Mouse (Mus musculus) inflammation-experienced regulatory T-cells, adult 6 months (primary cell): Measurements from ENCODE around the gene Rad51b. TPM values are rescaled to one million over a fixed set of nuclear protein-coding genes. Genes with fewer than 3 reads are reported as not detected.

Experiments used
- ATAC-seq: one replicate; pipeline ENCODE4 v1.8.0; 2017
- polyA plus RNA-seq, 3 experiments: library from polyadenylated mRNA; unstranded; fragments of 100-300 nt; shearing (Covaris generic); gene quantifications; one replicate each; pipeline ENCODE4 v1.2.1; 2017

The Rad51b gene
- polyA plus RNA-seq, 3 experiments from 2014 or later, result 1.2 to 4.0 (median 3.4) TPM

GRCm38 (mm10) chr12:79846247-79847151, 549.4 kb downstream of the Rad51b start:
- no peak for ATAC-seq

- ATAC-seq, result no peak
These were observed 551.5 kb downstream of the Rad51b start for GRCm38 (mm10) chr12:79848539-79848938.

GRCm38 (mm10) chr12:79850021-79850420, 552.9 kb downstream of the Rad51b start:
- ATAC-seq, result no peak

GRCm38 (mm10) chr12:79851898-79852297, 554.8 kb downstream of the Rad51b start:
- no peak for ATAC-seq

GRCm38 (mm10) chr12:79852606-79853005, 555.5 kb downstream of the Rad51b start:
- ATAC-seq, result no peak

GRCm38 (mm10) chr12:79853901-79854490, 556.9 kb downstream of the Rad51b start:
- no peak for ATAC-seq

- peak; percentile 61 for ATAC-seq
These were observed 557.4 kb downstream of the Rad51b start for GRCm38 (mm10) chr12:79854507-79854906.

- ATAC-seq, result no peak
These were observed 559.2 kb downstream of the Rad51b start for GRCm38 (mm10) chr12:79856116-79856909.

- ATAC-seq, result no peak
These were observed 560.6 kb downstream of the Rad51b start for GRCm38 (mm10) chr12:79857704-79858103.

GRCm38 (mm10) chr12:79858336-79858735, 561.3 kb downstream of the Rad51b start:
- peak; percentile 58 for ATAC-seq

GRCm38 (mm10) chr12:79859354-79860247, 562.5 kb downstream of the Rad51b start:
- ATAC-seq, result no peak

- no peak for ATAC-seq
These were observed 563.1 kb downstream of the Rad51b start for GRCm38 (mm10) chr12:79860248-79860555.

Other genes with a start within 250 kb of the Rad51b start
- gene Pigh, start 207.6 kb upstream of the Rad51b start, polyA plus RNA-seq, result 10 to 100 TPM; 24.0 to 33.4 (median 31.1) TPM
- gene Arg2, start 166.5 kb upstream of the Rad51b start, polyA plus RNA-seq, result under 1 TPM in 1 of 3 experiments, not detected in 2; 0.26 TPM
- gene Vti1b, start 124.6 kb upstream of the Rad51b start, polyA plus RNA-seq, result 10 to 100 TPM; 47.1 to 75.0 (median 63.3) TPM
- 10 to 100 TPM; 16.9 to 22.4 (median 18.0) TPM for gene Rdh11, start 105.0 kb upstream of the Rad51b start, polyA plus RNA-seq
- gene Rdh12, start 88.4 kb upstream of the Rad51b start, polyA plus RNA-seq, result 10 to 100 TPM; 12.7 to 13.8 (median 13.2) TPM
- 10 to 100 TPM; 12.6 to 36.8 (median 30.5) TPM for gene Zfyve26, start 978 bp upstream of the Rad51b start, polyA plus RNA-seq